Comparison of ENCODE assay signal across 14 mouse cellular contexts in the genomic region with DNA sequence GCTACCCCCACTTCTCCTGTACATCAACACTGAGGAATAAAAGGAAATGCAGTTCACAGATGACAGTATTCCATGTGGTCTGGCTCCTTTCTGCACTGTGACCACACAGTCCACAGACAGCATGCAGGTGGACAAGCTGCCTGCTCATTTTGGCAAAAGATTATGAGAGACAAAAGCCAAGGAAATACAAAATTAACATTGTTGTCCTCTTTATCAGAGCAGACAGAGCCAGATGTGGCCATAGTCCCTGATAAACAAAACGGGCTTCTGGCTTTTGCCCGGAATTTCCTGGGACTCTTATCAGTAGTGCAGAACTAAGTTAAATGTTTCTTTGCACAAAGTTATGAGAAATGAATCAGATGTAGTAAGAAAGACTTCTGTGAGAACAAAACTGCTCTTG.
DNase-seq lines count a peak whose midpoint lies in the region; ATAC-seq and TF ChIP-seq lines count a peak whose summit lies in the region.
"Had no signal": no experiment of that assay in that cellular context is flagged by ENCODE, and none has a peak within 500 bp of the region (broad histone marks: within the 10 kb centered on the region; RNA-seq: fewer than 3 reads in every experiment).

No protein-coding gene starts in this region.

- 12% methylated on average over 2 of the region's 2 CpGs for WGBS in lung, embryonic 14.5 days
- WGBS in intestine, embryonic 15.5 days = 19% methylated on average over 2 of the region's 2 CpGs
- 10% methylated on average over 2 of the region's 2 CpGs for WGBS in lung, adult 2 months

- peaks cover 29% of the 10 kb centered on the region for H3K4me1 ChIP-seq in lung, embryonic 14.5 days (ENCODE audit: insufficient read depth)
- H3K4me1 ChIP-seq in intestine, embryonic 15.5 days (replicated peaks) = peaks cover 55% of the 10 kb centered on the region
- peaks cover 24% of the 10 kb centered on the region for H3K4me1 ChIP-seq in lung, adult 2 months (ENCODE audit: control insufficient read depth, insufficient read depth, low read length)

- no peak for ATAC-seq in lung, embryonic 14.5 days (ENCODE audit: insufficient read depth)
- no peak for ATAC-seq in intestine, embryonic 15.5 days
- peak; percentile 33 for ATAC-seq in megakaryocyte progenitor cell, adult 5-6 weeks (replicated peaks; ENCODE audit: poor library complexity)

- no peaks in the 10 kb centered on the region for H3K27me3 ChIP-seq in lung, embryonic 14.5 days (ENCODE audit: insufficient read depth, low read length)
- H3K27me3 ChIP-seq in intestine, embryonic 15.5 days (replicated peaks) = no peaks in the 10 kb centered on the region
- H3K27me3 ChIP-seq: neural tube, embryonic 13.5 days had no signal

- H3K27ac ChIP-seq in lung, embryonic 14.5 days (ENCODE audit: low read depth) = peak overlapping the region; percentile 15; the same call in 1 of the 2 replicates
- peak overlapping the region; percentile 79 for H3K27ac ChIP-seq in intestine, embryonic 15.5 days
- H3K27ac ChIP-seq: forebrain, embryonic 10.5 days; limb, embryonic 10.5 days had no signal

- no peak for TF ChIP-seq POLR2A in lung, adult 2 months (IDR thresholded peaks at IDR 0.05; ENCODE audit: borderline replicate concordance, extremely low read depth, low read depth, low read length)

- no peaks in the 10 kb centered on the region for H3K9me3 ChIP-seq in lung, embryonic 14.5 days (ENCODE audit: low read depth, low read length)
- H3K9me3 ChIP-seq in intestine, embryonic 15.5 days = no peaks in the 10 kb centered on the region
- H3K9me3 ChIP-seq: forebrain, embryonic 10.5 days; limb, embryonic 10.5 days; neural tube, embryonic 13.5 days had no signal

- peak; percentile 94 for DNase-seq in heart, adult 11 months
- no peak for DNase-seq in heart, postnatal 4 days
- no peak for DNase-seq in lung, embryonic 14.5 days
- DNase-seq in lung, postnatal 14 days = no peak
- DNase-seq in adrenal gland, postnatal 36 days = no peak
- DNase-seq in lung, adult 2 months = no peak
- DNase-seq: adrenal gland, postnatal 25 days; cerebellum, adult 9-11 months; thymus, postnatal 36 days had no signal

- no peak for TF ChIP-seq CTCF in lung, embryonic 14.5 days (IDR thresholded peaks at IDR 0.05; ENCODE audit: low read depth)
- TF ChIP-seq CTCF in lung, adult 2 months (IDR thresholded peaks at IDR 0.05; ENCODE audit: insufficient read depth, low read length) = no peak

- peaks cover 7% of the 10 kb centered on the region; the same call in 1 of the 2 replicates for H3K36me3 ChIP-seq in lung, embryonic 14.5 days (ENCODE audit: insufficient read depth)
- 0 out of 2 replicates have a peak, but pooled peaks cover 3% of the 10 kb centered on the region for H3K36me3 ChIP-seq in intestine, embryonic 15.5 days

- no peak overlapping the region for H3K9ac ChIP-seq in lung, embryonic 14.5 days
- no peak overlapping the region for H3K9ac ChIP-seq in intestine, embryonic 15.5 days
- H3K9ac ChIP-seq: neural tube, embryonic 13.5 days had no signal

- no peak overlapping the region for H3K4me3 ChIP-seq in lung, embryonic 14.5 days (ENCODE audit: low read depth, low read length)
- no peak overlapping the region for H3K4me3 ChIP-seq in intestine, embryonic 15.5 days (replicated peaks)
- H3K4me3 ChIP-seq in lung, adult 2 months (replicated peaks; ENCODE audit: extremely low read depth, low read depth, low read length) = no peak overlapping the region
- H3K4me3 ChIP-seq: forebrain, embryonic 10.5 days; limb, embryonic 10.5 days; neural tube, embryonic 13.5 days had no signal

- no peak overlapping the region for H3K4me2 ChIP-seq in lung, embryonic 14.5 days
- no peak overlapping the region for H3K4me2 ChIP-seq in intestine, embryonic 15.5 days (replicated peaks)
- H3K4me2 ChIP-seq: neural tube, embryonic 13.5 days had no signal
